ENCODE assay signal across 23 mouse cellular contexts in genomic region chr9:56907549-56907948, GRCm38 (mm10). TPM values are rescaled to one million over a fixed set of nuclear protein-coding genes. Genes with fewer than 3 reads are reported as not detected.
DNase-seq lines count a peak whose midpoint lies in the region; ATAC-seq and TF ChIP-seq lines count a peak whose summit lies in the region.
"Had no signal": no experiment of that assay in that cellular context is flagged by ENCODE, and none has a peak within 500 bp of the region (broad histone marks: within the 10 kb centered on the region; RNA-seq: fewer than 3 reads in every experiment).

No protein-coding gene starts in this region.

- DNase-seq in heart, postnatal 0 days (ENCODE audit: low spot score): no peak
- no peak for DNase-seq in heart, postnatal 25 days (ENCODE audit: low spot score)
- DNase-seq in 3134 (ENCODE audit: extremely low read depth, insufficient read length, low spot score) (peak; percentile 79), ES-E14 (ENCODE audit: low read depth, low spot score) (no peak), adipocyte (ENCODE audit: low spot score) (no peak)
- no peak for DNase-seq in hindbrain, embryonic 11.5 days (ENCODE audit: low spot score)
- DNase-seq: adrenal gland, postnatal 25 days; cerebellum, adult 8-10 months; kidney, postnatal 25 days; layer of hippocampus, adult 9-11 months; lung, postnatal 36 days had no signal

- H3K4me3 ChIP-seq in heart, postnatal 0 days (ENCODE audit: low read depth, low read length): no peak overlapping the region
- no peak overlapping the region for H3K4me3 ChIP-seq in ES-E14 (ENCODE audit: insufficient read depth in 1 of 2, low read depth in 1 of 2, low read length in 2 of 2, poor library complexity in 1 of 2, severe bottlenecking in 1 of 2)
- no peak overlapping the region for H3K4me3 ChIP-seq in intestine, embryonic 15.5 days (replicated peaks)
- H3K4me3 ChIP-seq in hindbrain, embryonic 13.5 days: no peak overlapping the region
- H3K4me3 ChIP-seq in hindbrain, embryonic 11.5 days (ENCODE audit: low read depth, low read length): no peak overlapping the region
- H3K4me3 ChIP-seq: embryonic facial prominence, embryonic 12.5 days; heart, embryonic 12.5 days; hindbrain, embryonic 10.5 days; liver, embryonic 15.5 days; midbrain, embryonic 12.5 days; neural tube, embryonic 15.5 days had no signal

- no peak overlapping the region for H3K4me2 ChIP-seq in heart, postnatal 0 days (ENCODE audit: low read depth, low read length)
- H3K4me2 ChIP-seq in intestine, embryonic 15.5 days (replicated peaks): no peak overlapping the region
- no peak overlapping the region for H3K4me2 ChIP-seq in hindbrain, embryonic 13.5 days
- H3K4me2 ChIP-seq in hindbrain, embryonic 11.5 days (replicated peaks; ENCODE audit: low read depth, low read length): no peak overlapping the region
- H3K4me2 ChIP-seq: embryonic facial prominence, embryonic 12.5 days; heart, embryonic 12.5 days; liver, embryonic 15.5 days; midbrain, embryonic 12.5 days; neural tube, embryonic 15.5 days had no signal

- no peak overlapping the region for H3K27ac ChIP-seq in heart, postnatal 0 days (ENCODE audit: low read depth)
- peak overlapping the region; percentile 7; the same call in 1 of the 2 replicates for H3K27ac ChIP-seq in ES-E14 (ENCODE audit: insufficient read depth, low read depth, low read length, poor library complexity, severe bottlenecking)
- H3K27ac ChIP-seq in intestine, embryonic 15.5 days: no peak overlapping the region
- H3K27ac ChIP-seq in hindbrain, embryonic 13.5 days: no peak overlapping the region
- no peak overlapping the region for H3K27ac ChIP-seq in hindbrain, embryonic 11.5 days (ENCODE audit: low read depth, low read length)
- H3K27ac ChIP-seq: embryonic facial prominence, embryonic 12.5 days; hindbrain, embryonic 10.5 days; liver, embryonic 15.5 days; midbrain, embryonic 12.5 days; neural tube, embryonic 15.5 days had no signal

- H3K36me3 ChIP-seq in heart, postnatal 0 days (replicated peaks; ENCODE audit: control insufficient read depth, insufficient read depth, low read length): no peaks in the 10 kb centered on the region
- no peaks in the 10 kb centered on the region for H3K36me3 ChIP-seq in ES-E14 (ENCODE audit: control insufficient read depth, insufficient read depth, low read length, poor library complexity, severe bottlenecking)
- H3K36me3 ChIP-seq in intestine, embryonic 15.5 days: no peaks in the 10 kb centered on the region
- no peaks in the 10 kb centered on the region for H3K36me3 ChIP-seq in hindbrain, embryonic 13.5 days
- H3K36me3 ChIP-seq in hindbrain, embryonic 11.5 days (ENCODE audit: control insufficient read depth, insufficient read depth, low read length): no peaks in the 10 kb centered on the region
- H3K36me3 ChIP-seq: embryonic facial prominence, embryonic 12.5 days; heart, embryonic 12.5 days; hindbrain, embryonic 10.5 days; liver, embryonic 15.5 days; midbrain, embryonic 12.5 days; neural tube, embryonic 15.5 days had no signal

- no peaks in the 10 kb centered on the region; the same call in 1 of the 2 replicates for H3K4me1 ChIP-seq in heart, postnatal 0 days (ENCODE audit: control insufficient read depth, insufficient read depth)
- H3K4me1 ChIP-seq in ES-E14 (ENCODE audit: control insufficient read depth in 2 of 2, insufficient read depth in 2 of 2, low read length in 2 of 2, poor library complexity in 1 of 2): peaks cover 1 to 17% of the 10 kb centered on the region in 2 experiments; a peak in 2 of 4 replicates
- no peaks in the 10 kb centered on the region for H3K4me1 ChIP-seq in intestine, embryonic 15.5 days (replicated peaks)
- no peaks in the 10 kb centered on the region for H3K4me1 ChIP-seq in hindbrain, embryonic 13.5 days (replicated peaks)
- no peaks in the 10 kb centered on the region for H3K4me1 ChIP-seq in hindbrain, embryonic 11.5 days (replicated peaks; ENCODE audit: control insufficient read depth, insufficient read depth, low read length)
- H3K4me1 ChIP-seq: embryonic facial prominence, embryonic 12.5 days; hindbrain, embryonic 10.5 days; liver, embryonic 15.5 days; midbrain, embryonic 12.5 days; neural tube, embryonic 15.5 days had no signal

- no peaks in the 10 kb centered on the region for H3K27me3 ChIP-seq in heart, postnatal 0 days (ENCODE audit: control insufficient read depth, insufficient read depth, low read length)
- H3K27me3 ChIP-seq in intestine, embryonic 15.5 days (replicated peaks): no peaks in the 10 kb centered on the region
- no peaks in the 10 kb centered on the region for H3K27me3 ChIP-seq in hindbrain, embryonic 13.5 days
- no peaks in the 10 kb centered on the region for H3K27me3 ChIP-seq in hindbrain, embryonic 11.5 days (ENCODE audit: control insufficient read depth, insufficient read depth, low read length)
- H3K27me3 ChIP-seq: embryonic facial prominence, embryonic 12.5 days; heart, embryonic 12.5 days; liver, embryonic 15.5 days; midbrain, embryonic 12.5 days; neural tube, embryonic 15.5 days had no signal

- peak; percentile 49; the same call in 1 of the 2 replicates for ATAC-seq in heart, postnatal 0 days (ENCODE audit: insufficient read depth, low read depth)
- ATAC-seq in intestine, embryonic 15.5 days: peak; percentile 34; the same call in 1 of the 2 replicates
- ATAC-seq in hindbrain, embryonic 13.5 days (ENCODE audit: low FRiP score): no peak
- no peak for ATAC-seq in hindbrain, embryonic 11.5 days (ENCODE audit: low FRiP score)
- ATAC-seq: activated CD4-positive, CD25-positive, alpha-beta regulatory T cell, adult 4 months; CD4-positive, CD25-positive, alpha-beta regulatory T cell, adult 4 months; inflammation-experienced regulatory T-cells, adult 6 months had no signal

- H3K9ac ChIP-seq in heart, postnatal 0 days (replicated peaks; ENCODE audit: low read depth, low read length): no peak overlapping the region
- no peak overlapping the region for H3K9ac ChIP-seq in ES-E14 (ENCODE audit: insufficient read depth, low read depth, low read length, poor library complexity, severe bottlenecking)
- H3K9ac ChIP-seq in intestine, embryonic 15.5 days: no peak overlapping the region
- H3K9ac ChIP-seq in hindbrain, embryonic 13.5 days: no peak overlapping the region
- no peak overlapping the region for H3K9ac ChIP-seq in hindbrain, embryonic 11.5 days (ENCODE audit: low read depth, low read length)
- H3K9ac ChIP-seq: embryonic facial prominence, embryonic 12.5 days; heart, embryonic 12.5 days; liver, embryonic 15.5 days; midbrain, embryonic 12.5 days; neural tube, embryonic 15.5 days had no signal

- in situ Hi-C loops in ES-E14 (cut with MboI; ENCODE audit: low sequenced_read_pairs in 2 of 2, unreplicated experiment in 2 of 2): no loop called here

- no peaks in the 10 kb centered on the region for H3K9me3 ChIP-seq in heart, postnatal 0 days (replicated peaks; ENCODE audit: control insufficient read depth, low read length)
- H3K9me3 ChIP-seq in ES-E14 (ENCODE audit: control insufficient read depth, insufficient read depth, low read depth, low read length): no peaks in the 10 kb centered on the region
- no peaks in the 10 kb centered on the region for H3K9me3 ChIP-seq in intestine, embryonic 15.5 days
- no peaks in the 10 kb centered on the region for H3K9me3 ChIP-seq in hindbrain, embryonic 13.5 days
- no peaks in the 10 kb centered on the region for H3K9me3 ChIP-seq in hindbrain, embryonic 11.5 days (ENCODE audit: control insufficient read depth, low read length)
- H3K9me3 ChIP-seq: embryonic facial prominence, embryonic 12.5 days; heart, embryonic 12.5 days; hindbrain, embryonic 10.5 days; liver, embryonic 15.5 days; midbrain, embryonic 12.5 days; neural tube, embryonic 15.5 days had no signal

- TF ChIP-seq EP300 in heart, postnatal 0 days (IDR thresholded peaks at IDR 0.05; ENCODE audit: low read depth): no peak

- no peak for TF ChIP-seq CTCF in heart, postnatal 0 days (IDR thresholded peaks at IDR 0.05; ENCODE audit: low read depth)

- intact Hi-C loops in heart, postnatal 25 days (cut with DNase I): no loop called here

- 46% methylated on average over 9 of the region's 9 CpGs for WGBS in heart, postnatal 0 days
- 75% methylated on average over 9 of the region's 9 CpGs for WGBS in intestine, embryonic 15.5 days
- WGBS in hindbrain, embryonic 13.5 days: 87% methylated on average over 9 of the region's 9 CpGs
- 92% methylated on average over 9 of the region's 9 CpGs for WGBS in hindbrain, embryonic 11.5 days

RNA-seq across cellular contexts. Expression of gene Snx33, which starts 20.6 kb away (rescaled TPM):
- 11.4 and 13.5 TPM in 2 replicates for total RNA-seq in heart, postnatal 0 days (2014; rRNA removed; ENCODE audit: low replicate concordance)
- polyA plus RNA-seq in heart, postnatal 0 days (2015; fragmentation: Nextera tagmentation; extraction: Ambion mirVana): 4.4 and 5.2 TPM in 2 replicates
- total RNA-seq in heart, postnatal 25 days (2021): 10 to 100 TPM in 1 of 2 experiments, 1 to 10 TPM in 1; 8.9 to 12.5 TPM
- total RNA-seq in ES-E14 (2012; rRNA removed): 1.6 and 4.1 TPM in 2 replicates
- polyA plus RNA-seq in intestine, embryonic 15.5 days (2015; fragmentation: Nextera tagmentation; extraction: Ambion mirVana): 6.2 and 6.3 TPM in 2 replicates
- 2.9 and 3.7 TPM in 2 replicates for polyA plus RNA-seq in hindbrain, embryonic 13.5 days (2015; fragmentation: Nextera tagmentation; extraction: Ambion mirVana)
- polyA plus RNA-seq in hindbrain, embryonic 11.5 days (2014; fragmentation: Nextera tagmentation; extraction: Ambion mirVana): 3.3 and 3.8 TPM in 2 replicates

RNA-seq across cellular contexts. Expression of gene Imp3, which starts 29.7 kb away (rescaled TPM):
- 178 and 179 TPM in 2 replicates for total RNA-seq in heart, postnatal 0 days (2014; rRNA removed; ENCODE audit: low replicate concordance)
- 58.1 and 63.1 TPM in 2 replicates for polyA plus RNA-seq in heart, postnatal 0 days (2015; fragmentation: Nextera tagmentation; extraction: Ambion mirVana)
- 10 to 100 TPM; 53.2 to 54.8 TPM for total RNA-seq in heart, postnatal 25 days (2021)
- 106 and 108 TPM in 2 replicates for total RNA-seq in ES-E14 (2012; rRNA removed)
- 71.2 and 74.5 TPM in 2 replicates for polyA plus RNA-seq in intestine, embryonic 15.5 days (2015; fragmentation: Nextera tagmentation; extraction: Ambion mirVana)
- 74.5 and 74.8 TPM in 2 replicates for polyA plus RNA-seq in hindbrain, embryonic 13.5 days (2015; fragmentation: Nextera tagmentation; extraction: Ambion mirVana)
- polyA plus RNA-seq in hindbrain, embryonic 11.5 days (2014; fragmentation: Nextera tagmentation; extraction: Ambion mirVana): 66.0 and 70.2 TPM in 2 replicates

RNA-seq across cellular contexts. Expression of gene Cspg4, which starts 42.7 kb away (rescaled TPM):
- total RNA-seq in heart, postnatal 0 days (2014; rRNA removed; ENCODE audit: low replicate concordance): 62.4 and 93.5 TPM in 2 replicates
- 14.4 and 17.4 TPM in 2 replicates for polyA plus RNA-seq in heart, postnatal 0 days (2015; fragmentation: Nextera tagmentation; extraction: Ambion mirVana)
- total RNA-seq in heart, postnatal 25 days (2021): 10 to 100 TPM; 15.2 to 20.4 TPM
- total RNA-seq in ES-E14 (2012; rRNA removed): 1.3 and 2.1 TPM in 2 replicates
- polyA plus RNA-seq in intestine, embryonic 15.5 days (2015; fragmentation: Nextera tagmentation; extraction: Ambion mirVana): 19.0 and 20.1 TPM in 2 replicates
- 4.2 and 5.2 TPM in 2 replicates for polyA plus RNA-seq in hindbrain, embryonic 13.5 days (2015; fragmentation: Nextera tagmentation; extraction: Ambion mirVana)
- 2.6 and 2.7 TPM in 2 replicates for polyA plus RNA-seq in hindbrain, embryonic 11.5 days (2014; fragmentation: Nextera tagmentation; extraction: Ambion mirVana)
- polyA plus RNA-seq: CD4-positive, CD25-positive, alpha-beta regulatory T cell, adult 4 months; inflammation-experienced regulatory T-cells, adult 6 months had no signal

RNA-seq across cellular contexts. Expression of gene Odf3l1, which starts 43.1 kb away (rescaled TPM):
- not detected in 2 replicates for total RNA-seq in heart, postnatal 0 days (2014; rRNA removed; ENCODE audit: low replicate concordance)
- 0.12 and 0.36 TPM in 2 replicates for polyA plus RNA-seq in heart, postnatal 0 days (2015; fragmentation: Nextera tagmentation; extraction: Ambion mirVana)
- not detected for total RNA-seq in heart, postnatal 25 days (2021)
- total RNA-seq in ES-E14 (2012; rRNA removed): not detected in 2 replicates
- polyA plus RNA-seq in intestine, embryonic 15.5 days (2015; fragmentation: Nextera tagmentation; extraction: Ambion mirVana): 1.2 and 1.3 TPM in 2 replicates
- polyA plus RNA-seq in hindbrain, embryonic 13.5 days (2015; fragmentation: Nextera tagmentation; extraction: Ambion mirVana): 0.18 TPM in 1 of 2 replicates, not detected in the other
- polyA plus RNA-seq in hindbrain, embryonic 11.5 days (2014; fragmentation: Nextera tagmentation; extraction: Ambion mirVana): 0.36 and 0.37 TPM in 2 replicates
- total RNA-seq: gastrocnemius, postnatal 36 days had no signal
- polyA plus RNA-seq: activated CD4-positive, CD25-positive, alpha-beta regulatory T cell, adult 4 months; CD4-positive, CD25-positive, alpha-beta regulatory T cell, adult 4 months; inflammation-experienced regulatory T-cells, adult 6 months; midbrain, embryonic 12.5 days had no signal

RNA-seq across cellular contexts. Expression of gene Snupn, which starts 43.1 kb away (rescaled TPM):
- total RNA-seq in heart, postnatal 0 days (2014; rRNA removed; ENCODE audit: low replicate concordance): 2.8 and 9.6 TPM in 2 replicates
- polyA plus RNA-seq in heart, postnatal 0 days (2015; fragmentation: Nextera tagmentation; extraction: Ambion mirVana): 14.9 and 15.8 TPM in 2 replicates
- 10 to 100 TPM in 1 of 2 experiments, 1 to 10 TPM in 1; 9.9 to 10.1 TPM for total RNA-seq in heart, postnatal 25 days (2021)
- 16.4 and 18.2 TPM in 2 replicates for total RNA-seq in ES-E14 (2012; rRNA removed)
- polyA plus RNA-seq in intestine, embryonic 15.5 days (2015; fragmentation: Nextera tagmentation; extraction: Ambion mirVana): 13.2 and 13.3 TPM in 2 replicates
- 28.5 and 31.5 TPM in 2 replicates for polyA plus RNA-seq in hindbrain, embryonic 13.5 days (2015; fragmentation: Nextera tagmentation; extraction: Ambion mirVana)
- polyA plus RNA-seq in hindbrain, embryonic 11.5 days (2014; fragmentation: Nextera tagmentation; extraction: Ambion mirVana): 26.4 and 30.3 TPM in 2 replicates

Comparison
In these comparisons a context has a peak if more than half of its experiments do, and no peak if none do; other contexts are left out.
1. ATAC-seq: peak in heart, postnatal 0 days (single experiment) and intestine, embryonic 15.5 days (single experiment); none in hindbrain, embryonic 13.5 days (single experiment) and hindbrain, embryonic 11.5 days (single experiment).